Mouse (Mus musculus) embryonic facial prominence, embryonic 15.5 days (tissue): ENCODE measurements at regions not wholly inside any gene's neighbourhood (a gene's known extent, or its start where the extent isn't known, plus 50 kb on each side); places are given as distances from the start of the nearest gene placed in this dataset.

Experiments used
- ATAC-seq: fragments of 200-750 bp; cut with Nextera tagmentation; 2 replicates; pipeline ENCODE4 v1.8.0; 2017; ENCODE audit warnings: low read depth, moderate TSS enrichment; ENCODE audit not compliant: insufficient number of reproducible peaks, low FRiP score, low TSS enrichment
- H3K27ac ChIP-seq: fragments of 300-500 bp; sonication (generic); replicated peaks from 2 replicates; pipeline ENCODE4 v1.5.1; 2015; ENCODE audit warnings: mild to moderate bottlenecking, inconsistent platforms
- H3K27me3 ChIP-seq: fragments of 300-500 bp; sonication (generic); 2 replicates; pipeline ENCODE4 v1.6.1; 2015; ENCODE audit warnings: inconsistent platforms
- H3K36me3 ChIP-seq: fragments of 300-500 bp; sonication (generic); 2 replicates; pipeline ENCODE4 v1.6.1; 2015; ENCODE audit warnings: mild to moderate bottlenecking, inconsistent platforms
- H3K4me1 ChIP-seq: fragments of 300-500 bp; sonication (generic); 2 replicates; pipeline ENCODE4 v1.6.1; 2015; ENCODE audit warnings: inconsistent platforms
- H3K4me2 ChIP-seq: fragments of 300-500 bp; sonication (generic); replicated peaks from 2 replicates; pipeline ENCODE4 v1.6.1; 2015; ENCODE audit warnings: mild to moderate bottlenecking, inconsistent platforms
- H3K4me3 ChIP-seq: fragments of 300-500 bp; sonication (generic); replicated peaks from 2 replicates; pipeline ENCODE4 v1.5.1; 2015; ENCODE audit warnings: mild to moderate bottlenecking, inconsistent platforms
- H3K9ac ChIP-seq: fragments of 300-500 bp; sonication (generic); 2 replicates; pipeline ENCODE4 v1.6.1; 2015; ENCODE audit warnings: inconsistent platforms
- H3K9me3 ChIP-seq: fragments of 300-500 bp; sonication (generic); replicated peaks from 2 replicates; pipeline ENCODE4 v1.6.1; 2016; ENCODE audit warnings: inconsistent platforms
- WGBS: fragments of 180-500 bp; shearing (Covaris S2); methylation state at CpG from one replicate; pipeline ENCODE4 v1.1.7; 2015; 5-methylcytosine and 5-hydroxymethylcytosine counted together

- H3K27me3 ChIP-seq: no peaks in the 10 kb centered on the region
- no peak overlapping the region for H3K9ac ChIP-seq
- H3K36me3 ChIP-seq: no peaks in the 10 kb centered on the region
- ATAC-seq: no peak
- no peak overlapping the region for H3K4me3 ChIP-seq
- no peak overlapping the region for H3K4me2 ChIP-seq
- no peaks in the 10 kb centered on the region for H3K4me1 ChIP-seq
- 92% methylated on average over 12 of the region's 12 CpGs for WGBS
- no peak overlapping the region for H3K27ac ChIP-seq
- no peaks in the 10 kb centered on the region for H3K9me3 ChIP-seq
Observed at GRCm38 (mm10) chr17:85508386-85508785, 105.0 kb upstream of the Six3 start.

GRCm38 (mm10) chr17:85512971-85513370 is 100.4 kb upstream of the Six3 start:
- Histone ChIP-seq H3K27ac (no peak overlapping the region), H3K4me2 (no peak overlapping the region), H3K27me3 (no peaks in the 10 kb centered on the region), H3K4me3 (no peak overlapping the region), H3K36me3 (no peaks in the 10 kb centered on the region), H3K9ac (no peak overlapping the region), H3K4me1 (no peaks in the 10 kb centered on the region), H3K9me3 (no peaks in the 10 kb centered on the region)
- 86% methylated on average over 4 of the region's 4 CpGs for WGBS
- no peak for ATAC-seq

- H3K4me2 ChIP-seq: no peak overlapping the region
- ATAC-seq: peak; percentile 65
- WGBS: 79% methylated on average over 4 of the region's 4 CpGs
Observed at GRCm38 (mm10) chr17:85513936-85514335, 99.5 kb upstream of the Six3 start.

GRCm38 (mm10) chr17:85514396-85514795 is 99.0 kb upstream of the Six3 start:
- H3K9me3 ChIP-seq: no peaks in the 10 kb centered on the region
- no peak for ATAC-seq
- H3K9ac ChIP-seq: no peak overlapping the region
- no peak overlapping the region for H3K4me2 ChIP-seq
- no peaks in the 10 kb centered on the region for H3K27me3 ChIP-seq
- no peak overlapping the region for H3K27ac ChIP-seq
- H3K4me1 ChIP-seq: no peaks in the 10 kb centered on the region
- no peak overlapping the region for H3K4me3 ChIP-seq
- 59% methylated on average over 7 of the region's 7 CpGs for WGBS
- H3K36me3 ChIP-seq: no peaks in the 10 kb centered on the region

More at GRCm38 (mm10) chr17:85513936-85514335, 99.5 kb upstream of the Six3 start:
- Histone ChIP-seq H3K27ac (no peak overlapping the region), H3K4me1 (no peaks in the 10 kb centered on the region), H3K36me3 (no peaks in the 10 kb centered on the region), H3K9ac (no peak overlapping the region), H3K9me3 (no peaks in the 10 kb centered on the region), H3K27me3 (no peaks in the 10 kb centered on the region), H3K4me3 (no peak overlapping the region)

GRCm38 (mm10) chr17:85517301-85517700 is 96.1 kb upstream of the Six3 start:
- H3K9ac ChIP-seq: no peak overlapping the region
- no peak overlapping the region for H3K4me3 ChIP-seq
- 0 out of 2 replicates have a peak, but pooled peaks cover 2% of the 10 kb centered on the region for H3K27me3 ChIP-seq
- H3K36me3 ChIP-seq: no peaks in the 10 kb centered on the region
- ATAC-seq: no peak
- 86% methylated on average over 3 of the region's 3 CpGs for WGBS
- H3K27ac ChIP-seq: no peak overlapping the region
- no peak overlapping the region for H3K4me2 ChIP-seq
- H3K4me1 ChIP-seq: no peaks in the 10 kb centered on the region
- no peaks in the 10 kb centered on the region for H3K9me3 ChIP-seq

GRCm38 (mm10) chr17:85518513-85518912 is 94.9 kb upstream of the Six3 start:
- no peak overlapping the region for H3K4me3 ChIP-seq
- no peaks in the 10 kb centered on the region for H3K9me3 ChIP-seq
- no peak overlapping the region for H3K9ac ChIP-seq
- 82% methylated on average over 6 of the region's 6 CpGs for WGBS
- H3K36me3 ChIP-seq: no peaks in the 10 kb centered on the region
- no peak for ATAC-seq
- H3K27me3 ChIP-seq: 0 out of 2 replicates have a peak, but pooled peaks cover 2% of the 10 kb centered on the region
- no peak overlapping the region for H3K27ac ChIP-seq
- no peak overlapping the region for H3K4me2 ChIP-seq
- no peaks in the 10 kb centered on the region for H3K4me1 ChIP-seq

- Histone ChIP-seq H3K9ac (no peak overlapping the region), H3K9me3 (no peaks in the 10 kb centered on the region), H3K4me2 (no peak overlapping the region), H3K4me1 (no peaks in the 10 kb centered on the region), H3K36me3 (no peaks in the 10 kb centered on the region), H3K27me3 (no peaks in the 10 kb centered on the region), H3K4me3 (no peak overlapping the region), H3K27ac (no peak overlapping the region)
- WGBS: 40% methylated on average over 7 of the region's 7 CpGs
- ATAC-seq: no peak
Observed at GRCm38 (mm10) chr17:85527327-85527698, 86.1 kb upstream of the Six3 start.

- WGBS: 68% methylated on average over 20 of the region's 20 CpGs
- Histone ChIP-seq H3K9me3 (no peaks in the 10 kb centered on the region), H3K27ac (no peak overlapping the region), H3K36me3 (no peaks in the 10 kb centered on the region), H3K4me3 (no peak overlapping the region), H3K27me3 (no peaks in the 10 kb centered on the region), H3K9ac (no peak overlapping the region), H3K4me1 (no peaks in the 10 kb centered on the region), H3K4me2 (no peak overlapping the region)
- ATAC-seq: no peak
Observed at GRCm38 (mm10) chr17:85528105-85529004, 85.1 kb upstream of the Six3 start.

GRCm38 (mm10) chr17:85536311-85536710 is 77.1 kb upstream of the Six3 start:
- H3K4me3 ChIP-seq: no peak overlapping the region
- no peak for ATAC-seq
- H3K36me3 ChIP-seq: no peaks in the 10 kb centered on the region
- no peak overlapping the region for H3K27ac ChIP-seq
- 84% methylated on average over 3 of the region's 3 CpGs for whole genome bisulfite sequencing
- no peak overlapping the region for H3K9ac ChIP-seq
- H3K9me3 ChIP-seq: no peaks in the 10 kb centered on the region
- H3K4me1 ChIP-seq: no peaks in the 10 kb centered on the region
- H3K4me2 ChIP-seq: no peak overlapping the region
- no peaks in the 10 kb centered on the region for H3K27me3 ChIP-seq

GRCm38 (mm10) chr17:85541258-85541777 is 72.1 kb upstream of the Six3 start:
- 82% methylated on average over 2 of the region's 2 CpGs for WGBS

GRCm38 (mm10) chr17:85548061-85548460 is 65.3 kb upstream of the Six3 start:
- H3K27ac ChIP-seq: no peak overlapping the region
- H3K4me2 ChIP-seq: no peak overlapping the region
- WGBS: 92% methylated on average over 5 of the region's 5 CpGs
- no peaks in the 10 kb centered on the region for H3K36me3 ChIP-seq
- no peak overlapping the region for H3K4me3 ChIP-seq
- no peak for ATAC-seq
- H3K9ac ChIP-seq: no peak overlapping the region
- H3K9me3 ChIP-seq: no peaks in the 10 kb centered on the region
- H3K4me1 ChIP-seq: no peaks in the 10 kb centered on the region
- peaks cover 4% of the 10 kb centered on the region; the same call in 1 of the 2 replicates for H3K27me3 ChIP-seq

More at GRCm38 (mm10) chr17:85541258-85541777, 72.1 kb upstream of the Six3 start:
- no peaks in the 10 kb centered on the region for H3K36me3 ChIP-seq
- no peaks in the 10 kb centered on the region for H3K9me3 ChIP-seq
- H3K27me3 ChIP-seq: no peaks in the 10 kb centered on the region
- no peaks in the 10 kb centered on the region for H3K4me1 ChIP-seq
- H3K4me2 ChIP-seq: no peak overlapping the region
- ATAC-seq: no peak
- H3K27ac ChIP-seq: no peak overlapping the region
- H3K4me3 ChIP-seq: no peak overlapping the region
- H3K9ac ChIP-seq: no peak overlapping the region
